Mouse (Mus musculus) kidney, embryonic 16.5 days (tissue): ENCODE data around the gene Zfp990. TPM values are rescaled to one million over a fixed set of nuclear protein-coding genes. Genes with fewer than 3 reads are reported as not detected.
"Not testable (repeated sequence)": the region's sequence is repeated elsewhere in the genome, so short reads cannot be mapped to it uniquely, and the experiment has no call there.

Source experiments
- ATAC-seq: fragments of 200-750 bp; cut with Nextera tagmentation; 2 replicates; pipeline ENCODE4 v1.8.0; 2017; ENCODE audit warnings: moderate TSS enrichment; ENCODE audit not compliant: low FRiP score, low TSS enrichment
- H3K27ac ChIP-seq: fragments of 300-500 bp; sonication (generic); 2 replicates; pipeline ENCODE4 v1.5.1; 2014; ENCODE audit warnings: low read length
- H3K27me3 ChIP-seq: fragments of 300-500 bp; sonication (generic); 2 replicates; pipeline ENCODE4 v1.6.1; 2014; ENCODE audit warnings: low read length, control low read depth, mixed read lengths; ENCODE audit not compliant: insufficient read depth
- H3K36me3 ChIP-seq: fragments of 300-500 bp; sonication (generic); 2 replicates; pipeline ENCODE4 v1.6.1; 2014; ENCODE audit warnings: low read length, control low read depth, mixed read lengths; ENCODE audit not compliant: insufficient read depth
- H3K4me1 ChIP-seq: fragments of 300-500 bp; sonication (generic); 2 replicates; pipeline ENCODE4 v1.6.1; 2014; ENCODE audit warnings: low read length, control low read depth, mixed read lengths; ENCODE audit not compliant: insufficient read depth
- H3K4me2 ChIP-seq: fragments of 300-500 bp; sonication (generic); replicated peaks from 2 replicates; pipeline ENCODE4 v1.6.1; 2014; ENCODE audit warnings: low read depth, low read length
- H3K4me3 ChIP-seq: fragments of 300-500 bp; sonication (generic); 2 replicates; pipeline ENCODE4 v1.5.1; 2014; ENCODE audit warnings: mild to moderate bottlenecking, low read length
- H3K9ac ChIP-seq: fragments of 300-500 bp; sonication (generic); replicated peaks from 2 replicates; pipeline ENCODE4 v1.6.1; 2014; ENCODE audit warnings: low read length
- H3K9me3 ChIP-seq: fragments of 300-500 bp; sonication (generic); 2 replicates; pipeline ENCODE4 v1.6.1; 2016; ENCODE audit warnings: low read length, control low read depth
- WGBS: fragments of 180-500 bp; shearing (Covaris S2); extraction: QIAGEN DNeasy Blood & Tissue Kit; methylation state at CpG from one replicate; pipeline ENCODE4 v1.1.7; 2014; 5-methylcytosine and 5-hydroxymethylcytosine counted together
- polyA plus RNA-seq: library from polyadenylated mRNA; unstranded; fragments of >200 nt; fragmentation: Nextera tagmentation; extraction: Ambion mirVana; gene quantifications from 2 replicates; pipeline ENCODE4 v1.2.1, GENCODE M21; 2015

Zfp990 gene
- polyA plus RNA-seq, 1 experiment from 2014 or later, result 0.06 TPM

- ATAC-seq, result peak; percentile 71; the same call in 1 of the 2 replicates
- 12% methylated on average over 11 of the region's 11 CpGs for WGBS
- H3K36me3 ChIP-seq, H3K9ac ChIP-seq, H3K27me3 ChIP-seq, H3K9me3 ChIP-seq, H3K4me1 ChIP-seq, H3K27ac ChIP-seq: not testable (repeated sequence)
- H3K4me2 ChIP-seq, result peak within 1 kb of the TSS; percentile 42
- H3K4me3 ChIP-seq, result peak within 1 kb of the TSS; percentile 41
These were observed 74.5 kb downstream of the Zfp990 start, which contains the start of gene Gm13212 for GRCm38 (mm10) chr4:145585078-145585477. Gene Gm13212, plus strand, starts transcription at chr4:145585166.

- WGBS, result 82% methylated on average over 2 of the region's 2 CpGs
- not testable (repeated sequence) for H3K36me3 ChIP-seq, H3K4me1 ChIP-seq, H3K9me3 ChIP-seq, H3K4me3 ChIP-seq, ATAC-seq, H3K9ac ChIP-seq, H3K27me3 ChIP-seq, H3K27ac ChIP-seq
- peak overlapping the region; percentile 42; the same call in 1 of the 2 replicates for H3K4me2 ChIP-seq
These were observed 75.5 kb downstream of the Zfp990 start for GRCm38 (mm10) chr4:145586046-145586445.

Other genes with a start within 250 kb of the Zfp990 start
- 0.06 TPM in 1 of 2 replicates, not detected in the other for gene Tnfrsf8, start 195.6 kb upstream of the Zfp990 start, polyA plus RNA-seq
- 2.2 and 3.3 TPM in 2 replicates for gene Gm13212, start 74.4 kb downstream of the Zfp990 start, polyA plus RNA-seq
- not detected in 2 replicates for gene Zfp980, start 159.9 kb downstream of the Zfp990 start, polyA plus RNA-seq